Mouse (Mus musculus): ENCODE data around the gene Enpp4. TPM values are rescaled to one million over a fixed set of nuclear protein-coding genes. Genes with fewer than 3 reads are reported as not detected.
A peak's percentile ranks its signal among the peaks of the same experiment; 100 is the strongest.

The Enpp4 gene
- total and polyA plus RNA-seq, 2 experiments from 2014 or later, result 6.1 to 6.2 TPM

DNA sequence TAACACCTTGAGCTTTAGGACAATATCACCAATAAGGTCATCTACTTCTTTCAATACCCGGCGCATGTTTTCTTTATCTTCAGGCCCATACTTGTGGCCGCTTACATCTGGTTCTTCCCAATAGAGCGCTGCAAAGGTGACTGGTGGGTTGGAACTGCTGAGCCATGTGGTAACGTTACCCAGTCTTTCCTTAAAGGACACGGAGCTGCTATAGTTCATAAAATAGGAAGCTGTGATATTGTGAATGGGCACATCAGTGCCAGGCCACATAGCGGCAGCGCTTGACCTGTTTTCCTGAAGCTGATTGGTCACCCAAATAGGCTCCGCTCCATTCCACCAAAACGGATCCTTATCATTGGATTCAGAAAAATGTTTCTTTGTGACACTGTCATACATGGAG is 3.6 kb downstream of the Enpp4 start:
- 95% methylated on average over 10 of the region's 10 CpGs for WGBS
- peaks cover 8% of the 10 kb centered on the region for H3K4me1 ChIP-seq (ENCODE audit: insufficient read depth, low read length)
- H3K4me3 ChIP-seq (ENCODE audit: low read depth, low read length), result no peak overlapping the region
- no peaks in the 10 kb centered on the region for H3K27me3 ChIP-seq (ENCODE audit: insufficient read depth, low read length)
- H3K36me3 ChIP-seq (ENCODE audit: insufficient read depth, low read length), result no peaks in the 10 kb centered on the region
- no peak overlapping the region for H3K27ac ChIP-seq (ENCODE audit: low read depth, low read length)
- no peak overlapping the region for H3K4me2 ChIP-seq (ENCODE audit: low read depth, low read length, poor library complexity, severe bottlenecking)
- no peak overlapping the region for H3K9ac ChIP-seq (replicated peaks; ENCODE audit: low read length, poor library complexity, severe bottlenecking)
- DNase-seq (ENCODE audit: low spot score) (no peak), ATAC-seq (ENCODE audit: low FRiP score) (no peak)
- no peak for TF ChIP-seq CTCF (IDR thresholded peaks at IDR 0.05)
- no peaks in the 10 kb centered on the region for H3K9me3 ChIP-seq (ENCODE audit: low read length)

DNA sequence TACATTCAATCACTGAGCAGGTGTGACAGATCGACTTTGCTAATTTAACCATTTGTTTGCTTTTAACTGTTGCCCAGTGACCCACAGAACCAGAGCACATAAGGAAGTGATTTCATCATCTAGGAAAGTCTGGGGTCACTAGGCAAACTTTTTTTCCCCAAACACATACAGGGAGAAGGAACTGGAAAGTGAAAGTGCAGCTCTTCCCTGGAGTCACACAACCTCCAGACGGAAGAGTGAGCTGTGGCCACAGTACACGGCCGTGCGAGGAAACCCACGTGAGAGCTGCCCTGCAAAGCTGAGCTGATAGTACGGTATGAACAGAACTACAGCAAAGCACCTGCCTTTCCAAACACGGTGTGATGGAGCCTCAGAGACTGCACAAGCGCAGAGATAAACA is 4.7 kb downstream of the Enpp4 start:
- no peak overlapping the region for H3K4me2 ChIP-seq (ENCODE audit: low read depth, low read length, poor library complexity, severe bottlenecking)
- peaks cover 8% of the 10 kb centered on the region for H3K4me1 ChIP-seq (ENCODE audit: insufficient read depth, low read length)
- H3K4me3 ChIP-seq (ENCODE audit: low read depth, low read length), result no peak overlapping the region
- DNase-seq (ENCODE audit: low spot score) (no peak), ATAC-seq (ENCODE audit: low FRiP score) (no peak)
- no peak for TF ChIP-seq CTCF (IDR thresholded peaks at IDR 0.05)
- no peak overlapping the region for H3K9ac ChIP-seq (replicated peaks; ENCODE audit: low read length, poor library complexity, severe bottlenecking)
- no peaks in the 10 kb centered on the region for H3K9me3 ChIP-seq (ENCODE audit: low read length)
- no peak overlapping the region for H3K27ac ChIP-seq (ENCODE audit: low read depth, low read length)
- H3K27me3 ChIP-seq (ENCODE audit: insufficient read depth, low read length), result no peaks in the 10 kb centered on the region
- 87% methylated on average over 9 of the region's 9 CpGs for WGBS
- no peaks in the 10 kb centered on the region for H3K36me3 ChIP-seq (ENCODE audit: insufficient read depth, low read length)

GRCm38 (mm10) chr17:44100486-44100885 is 5.1 kb downstream of the Enpp4 start:
- no peak for TF ChIP-seq CTCF (IDR thresholded peaks at IDR 0.05)

DNA sequence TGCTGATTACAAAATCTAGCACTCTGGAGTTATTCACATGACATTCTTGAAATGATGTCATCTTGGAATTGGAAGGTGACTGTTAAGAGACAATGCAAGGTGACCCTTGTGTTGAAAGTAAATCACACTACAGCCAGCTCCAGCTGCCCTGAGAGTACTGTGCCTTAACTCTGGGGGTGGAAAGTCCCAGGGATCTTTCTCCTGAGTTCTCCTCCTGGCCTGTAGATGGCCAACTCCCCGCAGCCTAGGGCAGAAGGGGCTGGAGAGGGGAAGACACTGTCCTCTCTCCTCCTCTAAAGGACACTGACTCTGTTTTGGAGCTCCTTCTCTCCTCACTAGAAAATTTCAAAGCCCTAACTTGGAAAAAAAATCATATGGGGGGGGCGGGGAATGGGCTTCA is 14.1 kb downstream of the Enpp4 start:
- no peak overlapping the region for H3K4me3 ChIP-seq (ENCODE audit: low read depth, low read length)
- 0 out of 2 replicates have a peak, but pooled peaks have one; percentile 3 for TF ChIP-seq CTCF (IDR thresholded peaks at IDR 0.05)
- 0 out of 2 replicates have a peak, but pooled peaks cover 13% of the 10 kb centered on the region for H3K36me3 ChIP-seq (ENCODE audit: insufficient read depth, low read length)
- no peak overlapping the region for H3K27ac ChIP-seq (ENCODE audit: low read depth, low read length)
- ATAC-seq (ENCODE audit: low FRiP score), result no peak
- H3K9me3 ChIP-seq (ENCODE audit: low read length), result no peaks in the 10 kb centered on the region
- no peaks in the 10 kb centered on the region for H3K4me1 ChIP-seq (ENCODE audit: insufficient read depth, low read length)
- no peak for DNase-seq (ENCODE audit: low spot score)
- H3K4me2 ChIP-seq (ENCODE audit: low read depth, low read length, poor library complexity, severe bottlenecking), result no peak overlapping the region
- H3K27me3 ChIP-seq (ENCODE audit: insufficient read depth, low read length), result no peaks in the 10 kb centered on the region
- no peak overlapping the region for H3K9ac ChIP-seq (replicated peaks; ENCODE audit: low read length, poor library complexity, severe bottlenecking)
- 41% methylated on average over 2 of the region's 2 CpGs for WGBS

More at GRCm38 (mm10) chr17:44100486-44100885, 5.1 kb downstream of the Enpp4 start:
- no peak overlapping the region for H3K4me2 ChIP-seq (ENCODE audit: low read depth, low read length, poor library complexity, severe bottlenecking)
- no peak for DNase-seq (ENCODE audit: low spot score)
- H3K4me3 ChIP-seq (ENCODE audit: low read depth, low read length), result no peak overlapping the region
- H3K9me3 ChIP-seq (ENCODE audit: low read length), result no peaks in the 10 kb centered on the region
- no peaks in the 10 kb centered on the region for H3K36me3 ChIP-seq (ENCODE audit: insufficient read depth, low read length)
- no peak overlapping the region for H3K27ac ChIP-seq (ENCODE audit: low read depth, low read length)
- WGBS, result 79% methylated on average over 4 of the region's 4 CpGs
- H3K27me3 ChIP-seq (ENCODE audit: insufficient read depth, low read length), result no peaks in the 10 kb centered on the region
- H3K9ac ChIP-seq (replicated peaks; ENCODE audit: low read length, poor library complexity, severe bottlenecking), result no peak overlapping the region
- peaks cover 8% of the 10 kb centered on the region for H3K4me1 ChIP-seq (ENCODE audit: insufficient read depth, low read length)
- ATAC-seq (ENCODE audit: low FRiP score), result no peak

DNA sequence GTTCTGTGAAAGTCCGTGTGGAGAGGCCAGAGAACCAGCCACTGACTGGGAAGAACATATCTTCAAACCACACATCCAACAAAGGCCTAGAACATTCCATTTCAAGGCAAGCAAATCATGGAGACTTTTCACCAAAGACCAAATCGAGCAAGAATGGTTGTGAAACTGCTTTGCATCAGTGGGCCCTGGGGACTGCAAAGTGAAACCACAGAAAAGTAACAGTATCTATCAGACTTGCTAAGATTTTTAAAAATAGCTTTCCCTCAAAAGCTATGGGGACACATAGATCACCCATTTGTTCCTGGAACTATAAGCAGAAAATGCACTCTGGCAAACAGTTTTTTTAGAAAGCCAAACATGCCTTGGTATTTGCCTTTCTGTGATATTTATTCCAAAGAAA is 14.7 kb downstream of the Enpp4 start:
- Histone ChIP-seq H3K4me1 (ENCODE audit: insufficient read depth, low read length) (no peaks in the 10 kb centered on the region), H3K9me3 (ENCODE audit: low read length) (no peaks in the 10 kb centered on the region), H3K27ac (ENCODE audit: low read depth, low read length) (no peak overlapping the region), H3K9ac (replicated peaks; ENCODE audit: low read length, poor library complexity, severe bottlenecking) (no peak overlapping the region), H3K27me3 (ENCODE audit: insufficient read depth, low read length) (no peaks in the 10 kb centered on the region), H3K4me2 (ENCODE audit: low read depth, low read length, poor library complexity, severe bottlenecking) (no peak overlapping the region), H3K4me3 (ENCODE audit: low read depth, low read length) (no peak overlapping the region), H3K36me3 (ENCODE audit: insufficient read depth, low read length) (peaks cover 16% of the 10 kb centered on the region; the same call in 1 of the 2 replicates)
- DNase-seq (ENCODE audit: low spot score) (no peak), ATAC-seq (ENCODE audit: low FRiP score) (no peak)
- 71% methylated on average over 2 of the region's 2 CpGs for WGBS
- TF ChIP-seq CTCF (IDR thresholded peaks at IDR 0.05), result no peak

DNA sequence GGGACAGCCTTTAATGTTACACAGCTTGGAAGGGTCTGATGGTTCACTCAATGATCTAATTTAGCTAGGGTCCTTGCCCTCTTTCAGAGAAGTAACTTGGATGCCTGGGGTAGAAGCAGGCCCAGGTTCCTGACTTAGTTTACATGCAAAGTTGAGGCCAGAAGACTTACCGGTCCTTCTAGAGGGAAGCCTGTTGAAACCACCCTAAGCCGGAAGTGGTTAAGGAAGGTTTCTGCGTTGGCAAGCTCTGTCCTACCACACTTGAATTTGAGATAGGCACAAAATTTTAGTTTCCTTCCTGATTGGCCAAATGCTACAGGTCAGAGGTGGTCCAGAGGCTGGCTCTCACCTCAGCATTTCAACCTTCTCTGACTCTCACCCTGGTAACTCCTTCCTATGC is 17.4 kb downstream of the Enpp4 start:
- no peak for ATAC-seq (ENCODE audit: low FRiP score)
- H3K36me3 ChIP-seq (ENCODE audit: insufficient read depth, low read length), result peaks cover 35% of the 10 kb centered on the region
- no peak for TF ChIP-seq CTCF (IDR thresholded peaks at IDR 0.05)
- H3K27me3 ChIP-seq (ENCODE audit: insufficient read depth, low read length), result no peaks in the 10 kb centered on the region
- H3K4me3 ChIP-seq (ENCODE audit: low read depth, low read length), result no peak overlapping the region
- WGBS, result 98% methylated on average over 3 of the region's 3 CpGs
- H3K9ac ChIP-seq (replicated peaks; ENCODE audit: low read length, poor library complexity, severe bottlenecking), result no peak overlapping the region
- H3K9me3 ChIP-seq (ENCODE audit: low read length), result no peaks in the 10 kb centered on the region
- no peak overlapping the region for H3K27ac ChIP-seq (ENCODE audit: low read depth, low read length)
- H3K4me1 ChIP-seq (ENCODE audit: insufficient read depth, low read length), result no peaks in the 10 kb centered on the region
- no peak overlapping the region for H3K4me2 ChIP-seq (ENCODE audit: low read depth, low read length, poor library complexity, severe bottlenecking)
- no peak for DNase-seq (ENCODE audit: low spot score)

Measured in midbrain, postnatal 0 days (tissue).